Mouse (Mus musculus) limb, embryonic 14.5 days (tissue): ENCODE measurements at regions not wholly inside any gene's neighbourhood (a gene's known extent, or its start where the extent isn't known, plus 50 kb on each side); places are given as distances from the start of the nearest gene placed in this dataset.

Experiments
- ATAC-seq: fragments of 200-750 bp; cut with Nextera tagmentation; 2 replicates; pipeline ENCODE4 v1.8.0; 2017; ENCODE audit warnings: low read depth, moderate number of reproducible peaks, moderate TSS enrichment; ENCODE audit not compliant: low FRiP score
- DNase-seq: peaks from one replicate; pipeline ENCODE4 v3.0.0-alpha.2; 2015; ENCODE audit warnings: low spot score
- H3K27ac ChIP-seq: fragments of 300-500 bp; sonication (generic); replicated peaks from 2 replicates; pipeline ENCODE4 v1.5.1; 2014; ENCODE audit warnings: low read depth, mild to moderate bottlenecking, low read length, moderate library complexity, mixed read lengths
- H3K27me3 ChIP-seq: fragments of 300-500 bp; sonication (generic); 2 replicates; pipeline ENCODE4 v1.6.1; 2014; ENCODE audit warnings: low read length, mixed read lengths; ENCODE audit not compliant: control insufficient read depth, insufficient read depth
- H3K36me3 ChIP-seq: fragments of 300-500 bp; sonication (generic); 2 replicates; pipeline ENCODE4 v1.6.1; 2014; ENCODE audit warnings: mild to moderate bottlenecking, low read length, moderate library complexity, mixed read lengths; ENCODE audit not compliant: control insufficient read depth, insufficient read depth
- H3K4me1 ChIP-seq: fragments of 300-500 bp; sonication (generic); 2 replicates; pipeline ENCODE4 v1.6.1; 2014; ENCODE audit warnings: antibody characterized with exemption, low read length, mixed read lengths; ENCODE audit not compliant: control insufficient read depth, insufficient read depth
- H3K4me2 ChIP-seq: fragments of 300-500 bp; sonication (generic); replicated peaks from 2 replicates; pipeline ENCODE4 v1.6.1; 2014; ENCODE audit warnings: low read depth, mild to moderate bottlenecking, low read length, moderate library complexity; ENCODE audit not compliant: severe bottlenecking
- H3K4me3 ChIP-seq: fragments of 300-500 bp; sonication (generic); replicated peaks from 2 replicates; pipeline ENCODE4 v1.5.1; 2014; ENCODE audit warnings: low read length
- H3K9ac ChIP-seq: fragments of 300-500 bp; sonication (generic); 2 replicates; pipeline ENCODE4 v1.6.1; 2014; ENCODE audit warnings: mild to moderate bottlenecking, low read depth, low read length, moderate library complexity; ENCODE audit not compliant: severe bottlenecking
- H3K9me3 ChIP-seq: fragments of 300-500 bp; sonication (generic); 2 replicates; pipeline ENCODE4 v1.6.1; 2016; ENCODE audit warnings: low read length; ENCODE audit not compliant: control insufficient read depth
- POLR2A ChIP-seq: fragments of 200-500 bp; IDR thresholded peaks from 2 replicates; pipeline ENCODE4 v1.8.0; 2012; ENCODE audit warnings: inconsistent platforms, mild to moderate bottlenecking, moderate library complexity, borderline replicate concordance; ENCODE audit not compliant: insufficient read depth, insufficient read length; ENCODE audit errors: extremely low read depth
- WGBS: fragments of 180-500 bp; shearing (Covaris S2); extraction: QIAGEN DNeasy Blood & Tissue Kit; methylation state at CpG from one replicate; pipeline ENCODE4 v1.1.7; 2014; 5-methylcytosine and 5-hydroxymethylcytosine counted together

DNA sequence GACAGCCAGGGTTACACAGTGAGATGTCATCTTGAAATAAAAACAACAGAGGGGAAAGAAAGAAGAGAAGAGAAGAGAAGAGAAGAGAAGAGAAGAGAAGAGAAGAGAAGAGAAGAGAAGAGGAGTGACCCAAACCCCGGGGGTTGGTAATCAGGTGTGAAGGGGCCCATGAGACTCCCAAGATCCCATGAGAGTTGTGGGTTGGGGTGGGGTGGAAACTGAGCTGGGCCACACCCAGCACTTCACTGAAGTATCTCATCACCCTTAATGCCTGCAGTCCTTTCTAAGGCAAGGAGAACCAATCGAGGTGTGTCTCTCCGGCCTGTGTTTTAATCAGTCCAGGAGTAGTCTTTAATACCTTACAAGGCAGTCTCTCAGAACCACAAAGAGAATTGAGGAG lies 201.5 kb upstream of the Afdn start:
- H3K9ac ChIP-seq: no peak overlapping the region
- no peak overlapping the region for H3K4me3 ChIP-seq
- ATAC-seq: no peak
- H3K36me3 ChIP-seq: no peaks in the 10 kb centered on the region
- H3K27me3 ChIP-seq: no peaks in the 10 kb centered on the region
- no peaks in the 10 kb centered on the region for H3K4me1 ChIP-seq
- no peaks in the 10 kb centered on the region for H3K9me3 ChIP-seq
- no peak for TF ChIP-seq POLR2A
- H3K27ac ChIP-seq: no peak overlapping the region
- 65% methylated on average over 3 of the region's 3 CpGs for WGBS
- H3K4me2 ChIP-seq: no peak overlapping the region
- DNase-seq: no peak

- Histone ChIP-seq H3K4me1 (no peaks in the 10 kb centered on the region), H3K4me3 (no peak overlapping the region)
Measured at GRCm38 (mm10) chr17:13561342-13561741, 199.0 kb upstream of the Afdn start.

DNA sequence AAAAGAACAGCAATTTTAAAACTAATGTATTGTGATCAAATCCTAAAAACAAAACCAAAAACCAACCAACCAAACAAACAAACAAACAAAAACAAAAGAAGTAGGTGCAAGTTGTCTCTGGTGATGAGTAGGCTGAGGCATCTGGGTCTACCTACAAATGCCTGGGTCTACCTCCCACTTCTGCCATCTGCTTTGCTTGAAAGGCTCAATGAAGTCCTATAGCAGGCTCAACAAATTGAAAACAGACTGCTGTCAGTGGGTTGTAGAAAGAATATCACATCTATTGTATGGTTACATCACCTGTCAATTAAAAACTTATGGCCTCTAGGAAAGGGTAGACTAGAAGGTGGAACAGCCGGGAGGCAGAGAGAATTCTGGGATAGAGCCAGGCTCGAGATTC lies 197.4 kb upstream of the Afdn start:
- H3K4me1 ChIP-seq: no peaks in the 10 kb centered on the region

More at GRCm38 (mm10) chr17:13561342-13561741, 199.0 kb upstream of the Afdn start:
- Histone ChIP-seq H3K27me3 (no peaks in the 10 kb centered on the region), H3K4me2 (no peak overlapping the region), H3K27ac (no peak overlapping the region), H3K9me3 (no peaks in the 10 kb centered on the region), H3K36me3 (no peaks in the 10 kb centered on the region), H3K9ac (no peak overlapping the region)
- ATAC-seq (no peak), DNase-seq (no peak)
- WGBS: 65% methylated on average over 8 of the region's 8 CpGs
- no peak for TF ChIP-seq POLR2A

DNA sequence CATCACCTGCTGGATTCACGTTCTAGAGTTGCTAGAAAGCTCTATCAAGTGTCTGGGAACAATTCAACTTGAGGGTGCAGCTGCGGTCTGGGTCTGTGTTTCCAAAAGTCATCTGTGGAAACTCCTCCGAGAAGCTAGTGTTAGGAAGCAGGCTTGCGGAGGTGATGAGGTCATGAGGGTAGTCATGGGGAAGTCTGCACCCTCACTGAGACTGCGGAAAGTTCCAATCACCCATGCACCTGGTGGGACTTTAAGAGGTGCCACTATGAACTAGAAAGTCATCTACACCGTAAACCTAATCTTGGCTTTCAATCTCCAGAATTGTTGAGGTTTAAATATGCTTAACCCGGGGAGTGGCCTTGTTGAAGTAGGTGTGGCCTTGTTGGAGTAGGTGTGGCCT lies 195.5 kb upstream of the Afdn start:
- no peak for ATAC-seq
- DNase-seq: no peak
- no peaks in the 10 kb centered on the region for H3K36me3 ChIP-seq
- no peak overlapping the region for H3K27ac ChIP-seq
- no peak overlapping the region for H3K4me2 ChIP-seq
- no peak for TF ChIP-seq POLR2A
- H3K4me1 ChIP-seq: no peaks in the 10 kb centered on the region
- H3K4me3 ChIP-seq: no peak overlapping the region
- no peak overlapping the region for H3K9ac ChIP-seq
- no peaks in the 10 kb centered on the region for H3K9me3 ChIP-seq
- H3K27me3 ChIP-seq: no peaks in the 10 kb centered on the region
- 78% methylated on average over 7 of the region's 7 CpGs for WGBS

More for the DNA sequence above, 197.4 kb upstream of the Afdn start:
- no peak for TF ChIP-seq POLR2A
- ATAC-seq: no peak
- Histone ChIP-seq H3K27ac (no peak overlapping the region), H3K4me2 (no peak overlapping the region), H3K4me3 (no peak overlapping the region), H3K9ac (no peak overlapping the region), H3K36me3 (no peaks in the 10 kb centered on the region), H3K9me3 (no peaks in the 10 kb centered on the region), H3K27me3 (no peaks in the 10 kb centered on the region)
- 63% methylated on average over 2 of the region's 2 CpGs for WGBS
- no peak for DNase-seq

DNA sequence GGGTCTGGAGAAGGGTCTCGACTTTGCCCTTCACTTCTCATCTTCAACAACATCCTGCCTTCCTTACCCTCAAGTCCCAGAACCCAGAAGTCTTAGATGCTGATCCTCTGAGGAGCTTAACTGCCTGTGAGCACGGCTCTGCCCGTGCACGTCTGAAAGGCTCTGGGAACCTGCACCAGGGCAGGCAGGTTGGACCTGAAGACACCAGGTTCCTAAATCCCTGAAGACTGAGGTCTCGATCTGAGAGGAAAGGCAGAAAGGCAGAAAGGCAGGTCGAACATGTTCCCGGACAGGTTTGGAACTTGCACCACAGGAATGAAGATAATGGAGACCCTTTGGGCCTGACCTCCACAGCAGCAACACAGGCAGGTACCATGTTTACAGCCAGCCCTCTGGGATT lies 193.7 kb upstream of the Afdn start:
- no peaks in the 10 kb centered on the region for H3K27me3 ChIP-seq
- H3K4me3 ChIP-seq: no peak overlapping the region
- no peaks in the 10 kb centered on the region for H3K9me3 ChIP-seq
- no peaks in the 10 kb centered on the region for H3K4me1 ChIP-seq
- TF ChIP-seq POLR2A: no peak
- ATAC-seq (no peak), DNase-seq (no peak)
- 75% methylated on average over 7 of the region's 7 CpGs for WGBS
- H3K9ac ChIP-seq: no peak overlapping the region
- no peak overlapping the region for H3K27ac ChIP-seq
- no peak overlapping the region for H3K4me2 ChIP-seq
- no peaks in the 10 kb centered on the region for H3K36me3 ChIP-seq

- 69% methylated on average over 3 of the region's 3 CpGs for WGBS
- no peak overlapping the region for H3K4me2 ChIP-seq
- no peaks in the 10 kb centered on the region for H3K27me3 ChIP-seq
- no peaks in the 10 kb centered on the region for H3K9me3 ChIP-seq
- H3K4me1 ChIP-seq: no peaks in the 10 kb centered on the region
- TF ChIP-seq POLR2A: no peak
- H3K27ac ChIP-seq: no peak overlapping the region
- no peak for DNase-seq
- H3K36me3 ChIP-seq: no peaks in the 10 kb centered on the region
- H3K4me3 ChIP-seq: no peak overlapping the region
- ATAC-seq: no peak
- H3K9ac ChIP-seq: no peak overlapping the region
Measured at GRCm38 (mm10) chr17:13567183-13567582, 193.2 kb upstream of the Afdn start.
